Mouse (Mus musculus): ENCODE results near the gene Polr3b.

Polr3b gene

DNA sequence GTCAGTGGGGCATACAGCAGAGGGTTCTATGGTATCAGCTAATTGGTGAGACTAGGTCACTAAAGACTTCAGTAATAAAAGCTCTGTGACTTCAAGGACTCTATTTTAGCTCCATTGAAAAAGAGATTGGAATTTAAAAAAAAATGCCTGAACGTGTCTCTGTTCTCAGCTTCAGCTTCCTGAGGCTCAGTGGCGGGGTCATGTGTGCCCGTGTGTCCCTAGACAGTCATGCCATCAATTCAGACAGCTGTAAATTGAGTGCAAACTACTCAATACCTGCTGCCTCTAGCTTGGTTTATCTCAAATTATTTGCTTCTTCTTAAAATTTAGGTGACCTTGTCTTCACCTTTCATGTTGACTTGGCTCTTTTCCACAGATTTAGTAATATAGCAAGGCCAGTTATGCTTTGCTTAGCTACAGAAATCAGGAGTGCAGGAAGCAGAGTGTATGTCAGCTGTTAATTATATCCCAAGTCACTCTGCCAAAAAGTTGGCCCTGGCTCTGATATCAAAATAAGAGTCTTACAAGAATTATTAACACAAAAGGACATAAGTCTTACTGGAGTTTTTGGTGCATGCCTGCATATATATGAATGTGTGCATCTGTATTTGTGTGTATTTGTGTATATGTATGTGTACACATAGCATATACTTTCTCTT is 24.8 kb upstream of the Polr3b start:
- no peak; the same call in 1 of the 2 replicates for TF ChIP-seq GATA4 (IDR thresholded peaks at IDR 0.05; ENCODE audit: insufficient replicate concordance, low read length)

DNA sequence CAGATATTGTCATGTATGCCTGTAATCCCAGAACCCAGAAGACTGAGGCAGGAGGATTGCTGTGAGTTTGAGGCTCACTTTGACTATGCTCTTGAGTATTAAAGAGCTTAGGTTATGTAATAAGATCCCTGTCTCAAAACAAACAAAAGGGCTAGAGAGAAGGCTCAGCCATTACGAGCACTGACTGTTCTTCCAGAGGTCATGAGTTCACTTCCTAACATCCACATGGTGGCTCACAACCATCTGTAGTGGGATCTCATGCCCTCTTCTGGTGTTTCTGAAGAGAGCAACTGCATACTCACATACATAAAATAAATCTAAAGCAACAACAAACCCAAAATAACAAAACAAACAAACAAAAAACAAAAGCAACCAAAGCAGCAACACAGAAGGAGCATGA is 23.9 kb upstream of the Polr3b start:
- no peak for TF ChIP-seq GATA4 (IDR thresholded peaks at IDR 0.05; ENCODE audit: insufficient replicate concordance, low read length)

DNA sequence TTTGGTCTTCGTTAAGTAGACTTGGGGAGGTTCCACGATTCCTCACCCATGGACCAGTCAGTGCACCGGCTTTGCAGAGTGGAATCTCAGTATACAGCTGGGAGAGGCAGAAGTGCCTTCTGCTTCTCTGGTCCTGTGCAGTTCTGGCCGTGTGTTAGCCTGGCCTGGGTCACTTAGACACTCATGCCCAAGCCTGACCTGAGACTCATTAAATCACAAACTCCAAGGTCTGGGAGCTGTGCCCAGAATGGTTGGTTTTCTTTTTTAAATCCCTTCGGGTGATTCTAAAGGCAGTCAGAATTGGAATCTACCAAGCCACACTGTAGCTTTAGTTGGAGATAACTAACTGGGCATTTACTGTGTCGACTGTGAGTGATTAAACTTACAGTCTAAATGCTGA is 22.0 kb upstream of the Polr3b start:
- no peak for TF ChIP-seq GATA4 (IDR thresholded peaks at IDR 0.05; ENCODE audit: insufficient replicate concordance, low read length)

DNA sequence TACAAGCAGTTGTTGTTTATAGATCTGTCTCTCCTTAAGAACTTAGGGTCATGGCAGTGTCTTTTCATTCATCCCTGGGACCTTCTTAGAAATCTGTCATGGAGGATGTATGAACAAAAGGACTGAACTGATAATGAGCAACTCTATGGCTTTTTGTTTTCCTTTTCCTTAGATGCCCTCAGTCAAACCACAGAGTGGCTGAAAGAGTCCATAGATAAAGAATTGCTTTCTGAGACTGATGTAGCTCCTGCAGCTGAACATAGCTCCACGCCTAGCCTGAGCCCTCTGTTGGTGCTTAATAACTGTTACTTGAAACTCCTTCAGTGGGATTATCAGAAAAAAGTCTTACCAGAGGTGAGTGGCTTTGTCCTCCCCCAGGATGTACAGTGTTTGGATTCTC is 17.8 kb upstream of the Polr3b start:
- no peak for TF ChIP-seq GATA4 (IDR thresholded peaks at IDR 0.05; ENCODE audit: insufficient replicate concordance, low read length)

DNA sequence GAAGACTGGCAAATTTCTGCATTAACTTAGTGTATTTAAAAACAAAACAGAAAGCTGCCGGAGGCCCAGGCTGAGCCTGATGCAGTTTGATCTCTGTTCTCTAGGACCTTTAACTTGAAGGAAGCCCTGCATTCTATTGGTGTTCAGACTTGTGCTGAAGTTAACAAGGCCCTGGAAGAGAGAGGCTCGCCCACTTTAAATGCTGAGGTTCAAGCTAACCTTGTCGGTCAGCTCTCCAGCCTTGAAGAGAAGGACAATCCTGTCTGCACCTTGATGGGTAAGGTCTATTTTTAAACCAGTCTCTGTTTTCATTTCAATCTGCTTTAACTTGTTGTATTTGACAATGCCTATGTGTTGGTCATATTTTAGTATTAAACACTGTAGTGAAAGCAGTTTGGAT is 13.7 kb upstream of the Polr3b start:
- TF ChIP-seq GATA4 (IDR thresholded peaks at IDR 0.05; ENCODE audit: insufficient replicate concordance, low read length): no peak

DNA sequence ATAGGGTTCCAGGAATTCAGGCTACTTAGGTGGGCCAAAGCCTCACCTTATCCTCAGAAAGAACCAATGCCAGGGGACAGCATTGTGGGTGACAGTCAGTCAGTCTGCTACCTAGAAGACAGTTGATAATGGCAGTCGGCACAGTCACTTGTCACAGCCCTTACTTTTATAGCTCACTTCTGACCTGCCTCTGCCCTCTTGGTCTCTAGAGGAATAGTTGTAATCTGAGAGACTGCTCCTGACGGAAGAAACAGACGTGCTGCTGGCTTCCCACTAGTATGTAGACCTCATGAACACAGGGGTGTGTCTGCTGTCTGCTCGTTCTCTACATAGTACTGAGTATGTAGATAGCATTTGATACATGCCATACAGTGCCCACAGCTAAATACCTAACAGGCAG is 11.8 kb upstream of the Polr3b start:
- TF ChIP-seq GATA4 (IDR thresholded peaks at IDR 0.05; ENCODE audit: insufficient replicate concordance, low read length): no peak

DNA sequence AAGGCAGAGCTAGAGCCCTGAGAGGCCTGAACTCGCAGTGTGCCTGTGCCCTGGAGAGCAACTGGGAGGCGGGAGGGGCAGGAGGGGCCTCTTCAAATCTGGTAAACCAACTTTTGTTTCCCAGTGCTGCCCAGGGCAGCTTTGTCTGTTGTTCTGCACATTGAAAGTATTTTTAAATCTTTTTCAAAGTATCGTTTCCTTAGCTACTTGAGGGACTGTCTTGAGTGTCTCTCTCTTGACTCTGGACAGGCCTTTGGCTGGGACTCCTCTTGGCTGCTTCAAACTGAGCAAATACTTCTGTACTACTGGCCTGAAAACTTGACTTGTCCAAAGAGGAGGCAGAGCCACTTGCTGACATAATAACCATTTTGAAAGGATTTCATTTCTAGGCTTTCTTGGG is 11.3 kb upstream of the Polr3b start:
- no peak for TF ChIP-seq GATA4 (IDR thresholded peaks at IDR 0.05; ENCODE audit: insufficient replicate concordance, low read length)

DNA sequence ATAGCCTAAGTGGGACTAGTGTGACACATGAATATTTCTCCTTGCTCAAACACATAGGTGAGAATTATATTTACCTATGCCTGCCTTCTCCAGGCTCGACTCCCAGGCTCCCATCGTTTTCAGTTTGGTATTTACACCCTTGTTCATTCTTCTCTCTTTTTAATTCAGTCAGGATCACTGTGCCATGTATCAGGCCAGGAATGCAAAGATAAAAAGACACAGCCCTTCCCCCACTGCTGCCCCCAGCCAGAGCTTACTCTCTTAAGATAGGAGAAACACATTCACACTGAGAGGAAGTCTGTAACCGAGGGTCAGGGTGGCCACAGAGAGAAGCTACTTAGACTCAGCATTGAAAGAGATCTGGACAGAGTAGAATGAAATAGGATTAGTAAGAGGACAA is 10.4 kb upstream of the Polr3b start:
- no peak for TF ChIP-seq GATA4 (IDR thresholded peaks at IDR 0.05; ENCODE audit: insufficient replicate concordance, low read length)

DNA sequence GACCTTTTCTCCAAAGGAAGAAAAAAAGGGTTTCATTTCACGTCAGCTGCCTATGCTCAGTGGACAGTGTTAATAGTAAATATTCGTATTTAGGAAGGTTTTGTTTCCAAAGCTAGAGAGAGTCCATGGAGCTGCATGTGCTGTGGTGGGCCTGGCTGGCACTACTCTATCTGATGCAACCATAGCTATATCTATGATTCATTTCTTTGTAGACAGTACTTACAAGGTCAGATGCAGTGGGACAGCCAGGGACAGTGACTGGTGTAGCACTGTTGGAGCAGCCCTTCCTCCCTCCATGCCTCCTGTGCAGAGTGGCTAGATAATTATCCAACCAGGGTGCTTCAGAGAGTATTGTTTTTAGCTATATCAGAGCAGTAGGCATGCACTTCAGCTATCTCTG is 9.8 kb upstream of the Polr3b start:
- TF ChIP-seq GATA4 (IDR thresholded peaks at IDR 0.05; ENCODE audit: insufficient replicate concordance, low read length): no peak

DNA sequence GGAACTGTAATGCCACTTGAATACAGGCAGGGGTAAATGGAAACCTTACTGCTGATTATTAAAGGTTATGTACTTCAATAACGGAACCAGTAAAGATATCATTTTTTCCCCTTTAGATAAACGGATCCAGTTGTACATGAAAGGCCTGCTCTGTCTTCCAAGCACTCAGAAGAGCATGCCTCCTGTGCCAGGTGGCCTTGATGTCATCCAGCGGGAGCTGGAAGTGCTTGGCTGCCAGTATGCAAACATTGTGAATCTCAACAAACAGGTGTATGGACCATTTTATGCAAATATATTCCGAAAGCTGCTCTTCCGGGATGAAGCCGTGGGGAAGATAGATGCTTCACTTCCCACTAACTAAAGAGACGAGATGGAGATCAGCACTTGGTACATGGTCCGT is 8.7 kb upstream of the Polr3b start:
- TF ChIP-seq GATA4 (IDR thresholded peaks at IDR 0.05; ENCODE audit: insufficient replicate concordance, low read length): no peak

DNA sequence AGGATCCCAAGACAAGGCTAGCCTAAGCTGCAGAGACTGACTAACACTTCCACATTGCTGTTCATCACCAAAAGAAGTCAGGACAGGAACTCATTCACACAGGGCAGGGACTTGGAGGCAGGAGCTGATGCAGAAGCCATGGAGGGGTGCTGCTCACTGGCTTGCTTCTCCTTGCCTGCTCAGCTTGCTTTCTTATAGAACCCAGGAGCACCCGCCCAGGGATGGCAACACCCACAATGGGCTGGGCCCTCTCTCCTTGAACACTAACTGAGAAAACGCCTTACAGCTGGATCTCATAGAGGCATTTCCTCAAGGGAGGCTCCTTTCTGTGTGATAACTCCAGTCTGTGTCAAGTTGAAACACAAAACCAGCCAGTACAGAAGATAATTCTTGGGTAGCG is 7.0 kb upstream of the Polr3b start:
- TF ChIP-seq GATA4 (IDR thresholded peaks at IDR 0.05; ENCODE audit: insufficient replicate concordance, low read length): no peak

DNA sequence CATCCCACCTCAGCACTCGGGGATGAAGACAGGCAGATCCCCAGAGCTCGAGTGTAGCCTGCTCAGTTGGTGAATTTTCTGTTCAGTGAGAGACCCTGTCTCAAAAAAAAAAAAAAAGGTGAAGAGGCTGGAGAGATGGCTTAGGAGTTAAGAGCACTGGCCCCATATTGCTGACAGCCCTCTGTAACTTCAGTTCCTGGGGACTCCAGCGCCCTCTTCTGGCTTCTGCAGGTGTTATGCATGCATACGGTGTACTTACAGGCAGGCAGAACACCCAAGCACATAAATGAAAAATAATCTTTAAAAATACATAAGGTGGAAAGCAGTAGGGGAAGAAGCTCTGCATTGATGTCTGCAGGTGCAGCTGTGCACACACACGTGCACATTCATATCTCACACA is 9.1 kb downstream of the Polr3b start:
- TF ChIP-seq GATA4 (IDR thresholded peaks at IDR 0.05; ENCODE audit: insufficient replicate concordance, low read length): no peak

DNA sequence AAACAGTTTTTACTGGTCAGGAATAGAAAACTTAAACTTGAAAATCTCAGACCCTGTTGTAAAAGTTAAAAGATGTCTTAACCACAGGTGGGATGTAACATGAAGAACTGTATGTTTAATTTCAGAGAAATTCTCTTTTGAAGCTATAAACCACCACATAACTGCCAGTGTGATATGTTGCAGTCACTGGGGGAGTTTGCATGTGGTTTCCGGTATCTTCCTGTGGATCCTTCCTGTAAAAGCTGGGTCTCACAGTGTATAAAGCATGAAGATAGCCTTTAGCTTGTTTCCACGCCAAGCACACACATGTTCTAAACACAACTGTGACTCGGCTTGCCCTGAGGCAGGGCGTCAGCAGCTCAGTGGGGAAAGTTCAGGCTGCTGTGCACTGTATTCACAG is 9.9 kb downstream of the Polr3b start:
- TF ChIP-seq GATA4 (IDR thresholded peaks at IDR 0.05; ENCODE audit: insufficient replicate concordance, low read length): no peak

DNA sequence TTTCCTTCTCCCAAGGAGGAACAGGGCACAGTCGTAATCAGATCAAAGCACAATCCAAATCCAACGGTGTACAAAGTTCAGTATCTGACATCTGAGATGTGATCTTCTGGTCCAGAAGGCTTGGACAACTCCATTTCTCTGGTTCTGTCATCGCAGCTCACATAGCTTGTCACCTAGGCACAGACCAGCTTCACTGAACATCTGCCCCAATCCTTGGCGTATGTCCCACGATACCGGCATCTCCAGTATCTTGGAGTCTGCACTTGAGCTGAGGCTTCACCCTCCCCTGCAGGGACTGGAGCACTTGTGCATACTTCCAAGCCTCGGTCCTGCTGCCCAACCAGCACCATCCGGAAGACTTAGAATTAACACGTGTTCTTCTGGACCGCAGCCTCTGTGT is 14.6 kb downstream of the Polr3b start:
- TF ChIP-seq GATA4 (IDR thresholded peaks at IDR 0.05; ENCODE audit: insufficient replicate concordance, low read length): no peak

DNA sequence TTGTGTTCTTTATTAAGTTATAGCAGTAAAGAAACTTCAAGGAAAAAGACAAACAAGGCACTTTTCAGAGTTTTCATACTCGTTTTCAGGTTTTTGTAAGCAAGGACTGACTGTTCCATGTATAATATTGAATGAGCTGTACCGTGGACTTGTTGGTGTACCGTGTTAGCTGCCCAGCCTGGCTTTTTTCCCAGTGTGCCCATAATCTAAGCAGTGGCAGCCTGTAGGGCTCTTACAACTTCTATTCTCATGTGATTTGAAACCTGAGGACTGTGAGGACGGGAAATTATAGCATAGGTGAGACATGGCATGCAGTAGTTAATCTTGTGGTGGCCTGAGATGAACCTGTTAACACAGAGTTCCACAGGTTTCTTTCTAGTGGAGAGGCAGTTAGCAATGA is 16.3 kb downstream of the Polr3b start:
- no peak for TF ChIP-seq GATA4 (IDR thresholded peaks at IDR 0.05; ENCODE audit: insufficient replicate concordance, low read length)

DNA sequence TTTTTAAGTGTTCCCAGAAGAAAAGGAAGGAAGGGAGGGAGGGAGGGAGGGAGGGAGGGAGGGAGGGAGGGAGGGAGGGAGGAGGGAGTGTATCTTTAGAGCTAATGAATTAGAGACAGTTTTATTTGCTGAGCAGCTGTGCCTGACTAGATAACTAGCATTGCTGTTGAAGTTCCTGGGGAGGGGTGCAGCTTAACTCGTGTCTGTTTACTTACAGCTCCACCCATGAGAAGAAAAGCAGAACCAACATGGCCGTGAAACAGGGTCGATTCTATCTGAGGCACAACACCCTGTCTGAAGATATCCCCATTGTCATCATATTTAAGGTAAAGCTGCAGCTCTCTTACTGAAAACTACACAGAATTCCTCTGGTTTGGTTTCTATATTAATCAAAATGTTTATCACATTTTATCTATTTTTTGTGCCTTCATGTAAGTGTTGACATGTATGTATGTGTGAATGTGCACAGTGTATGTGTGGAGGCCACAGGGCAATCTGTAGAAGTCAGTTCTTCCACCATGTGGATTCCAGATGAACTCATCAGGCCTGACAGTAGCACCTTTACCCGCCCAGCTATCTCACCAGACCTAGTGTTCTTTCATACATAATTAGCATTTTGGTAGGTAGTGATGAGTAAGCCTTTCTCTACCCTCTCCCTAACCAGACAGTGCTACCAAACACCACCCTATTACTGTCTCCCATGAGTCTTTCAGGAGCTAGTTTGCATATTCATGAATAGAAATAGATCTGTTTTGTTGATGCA is 17.6 kb downstream of the Polr3b start:
- TF ChIP-seq GATA4 (IDR thresholded peaks at IDR 0.05; ENCODE audit: insufficient replicate concordance, low read length): no peak

DNA sequence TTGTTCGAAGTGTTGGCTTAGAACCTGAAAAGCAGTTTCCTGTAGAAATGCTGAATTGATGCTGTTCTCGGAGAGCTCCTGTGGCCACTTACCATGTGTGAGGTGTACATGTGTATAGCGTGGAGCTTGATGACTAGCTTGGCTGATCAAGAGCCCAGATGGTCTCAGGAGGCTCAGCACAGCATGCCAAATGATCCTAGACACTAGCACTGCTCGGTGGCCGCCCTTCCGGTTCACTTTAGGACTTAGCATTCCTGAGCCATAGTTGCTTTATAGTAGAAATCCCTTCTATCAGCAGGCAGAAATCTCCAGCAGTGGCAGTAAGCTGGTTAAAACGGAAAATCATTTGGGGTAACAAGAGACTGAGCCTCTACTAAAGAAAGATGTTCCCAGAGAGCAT is 18.8 kb downstream of the Polr3b start:
- TF ChIP-seq GATA4 (IDR thresholded peaks at IDR 0.05; ENCODE audit: insufficient replicate concordance, low read length): no peak

Measured in liver, adult (tissue).